Mouse (Mus musculus) embryonic facial prominence, embryonic 10.5 days (tissue): ENCODE results near the gene Sema6b. TPM values are rescaled to one million over a fixed set of nuclear protein-coding genes. Genes with fewer than 3 reads are reported as not detected.

Experiments used
- DNase-seq: peaks from one replicate; pipeline ENCODE4 v3.0.0-alpha.2; 2017; ENCODE audit warnings: low spot score
- H3K27ac ChIP-seq: fragments of 300-500 bp; sonication (generic); replicated peaks from 2 replicates; pipeline ENCODE4 v1.5.1; 2016; ENCODE audit warnings: mild to moderate bottlenecking
- H3K27me3 ChIP-seq: fragments of 300-500 bp; sonication (generic); replicated peaks from 2 replicates; pipeline ENCODE4 v1.6.1; 2016; ENCODE audit warnings: low read depth, mild to moderate bottlenecking; ENCODE audit not compliant: poor library complexity, severe bottlenecking
- H3K36me3 ChIP-seq: fragments of 300-500 bp; sonication (generic); replicated peaks from 2 replicates; pipeline ENCODE4 v1.6.1; 2016; ENCODE audit warnings: mild to moderate bottlenecking, moderate library complexity
- H3K4me1 ChIP-seq: fragments of 300-500 bp; sonication (generic); 2 replicates; pipeline ENCODE4 v1.6.1; 2016
- H3K4me3 ChIP-seq: fragments of 300-500 bp; sonication (generic); 2 replicates; pipeline ENCODE4 v1.5.1; 2016; ENCODE audit warnings: mild to moderate bottlenecking, moderate library complexity
- H3K9me3 ChIP-seq: fragments of 300-500 bp; sonication (generic); 2 replicates; pipeline ENCODE4 v1.6.1; 2016; ENCODE audit warnings: mild to moderate bottlenecking
- WGBS: fragments of 180-500 bp; shearing (Covaris S2); methylation state at CpG from one replicate; pipeline ENCODE4 v1.1.7; 2016; 5-methylcytosine and 5-hydroxymethylcytosine counted together
- polyA plus RNA-seq: library from polyadenylated mRNA; unstranded; fragments of >200 nt; fragmentation: Nextera tagmentation; extraction: Ambion mirVana; gene quantifications from 2 replicates; pipeline ENCODE4 v1.2.1, GENCODE M21; 2016

Sema6b gene
- polyA plus RNA-seq, 1 experiment from 2014 or later: 1.0 TPM

DNA sequence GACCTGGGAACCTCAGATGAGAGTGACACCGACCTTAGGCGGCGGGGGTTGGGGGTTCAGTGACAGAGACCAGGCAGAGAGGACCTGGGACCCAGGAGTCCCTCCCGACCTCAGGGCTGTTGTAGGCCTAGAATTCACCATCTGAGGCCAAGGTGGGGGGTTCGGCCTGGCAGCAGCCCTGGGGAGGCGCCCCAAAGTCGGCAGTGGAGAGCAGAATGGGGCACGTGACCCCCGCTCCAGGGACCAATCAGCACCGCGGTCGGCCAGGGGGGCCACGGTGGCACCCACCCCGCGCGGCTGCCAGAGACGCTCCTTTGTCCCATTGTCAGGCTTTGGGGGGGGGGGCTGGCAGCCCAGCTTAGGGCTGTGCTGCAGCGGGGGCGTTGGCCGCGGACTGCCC, 788 bp downstream of the Sema6b start:
- H3K9me3 ChIP-seq: no peaks in the 10 kb centered on the region
- H3K36me3 ChIP-seq: no peaks in the 10 kb centered on the region
- no peak for DNase-seq
- H3K4me1 ChIP-seq: peaks cover 69% of the 10 kb centered on the region
- peak overlapping the region; percentile 69; the same call in 1 of the 2 replicates for H3K27ac ChIP-seq
- WGBS: 5% methylated on average over 21 of the region's 21 CpGs
- H3K4me3 ChIP-seq: peak overlapping the region; percentile 83
- H3K27me3 ChIP-seq: peaks cover 95% of the 10 kb centered on the region

DNA sequence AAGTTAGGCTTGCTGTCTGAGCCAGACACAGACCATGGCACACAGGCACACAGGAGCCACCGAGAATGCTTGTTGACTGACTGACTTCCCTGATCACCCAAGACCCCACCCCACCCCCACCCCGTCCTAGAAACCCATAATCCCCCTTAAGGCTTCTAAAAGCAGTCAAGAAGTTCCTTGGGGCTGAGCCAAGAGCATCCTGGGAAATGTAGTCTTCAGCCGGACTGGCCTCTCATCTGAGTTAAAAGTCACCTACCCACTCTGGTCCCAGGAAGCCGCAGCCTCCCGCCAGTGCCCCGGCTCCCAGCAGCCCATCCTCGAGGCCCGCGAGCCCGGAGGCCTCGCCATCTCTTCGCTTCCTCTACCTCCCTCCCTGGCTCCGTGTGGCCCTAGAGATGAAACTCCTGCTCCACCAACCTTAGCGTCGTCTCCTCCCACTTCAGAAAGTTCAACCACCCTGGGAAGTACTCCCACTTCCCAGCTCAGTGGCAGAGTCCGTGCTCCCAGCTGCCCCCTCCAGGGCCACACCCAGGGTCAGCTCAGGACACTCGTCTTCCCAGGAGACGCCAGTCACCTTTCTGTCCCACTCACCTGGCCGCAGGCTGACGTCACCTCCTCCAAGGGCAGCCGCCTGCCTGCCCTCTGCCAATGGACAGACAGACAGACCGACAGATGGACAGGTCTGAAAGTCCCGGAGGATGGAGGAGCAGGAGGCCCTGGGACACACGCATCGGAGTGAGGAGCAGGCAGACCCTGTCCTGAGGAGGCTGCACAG, 2.1 kb downstream of the Sema6b start:
- WGBS: 13% methylated on average over 25 of the region's 25 CpGs
- no peaks in the 10 kb centered on the region for H3K9me3 ChIP-seq
- H3K27ac ChIP-seq: no peak overlapping the region; the same call in 1 of the 2 replicates
- no peak for DNase-seq
- H3K4me1 ChIP-seq: peaks cover 82% of the 10 kb centered on the region
- no peaks in the 10 kb centered on the region for H3K36me3 ChIP-seq
- H3K4me3 ChIP-seq: peak overlapping the region; percentile 83
- H3K27me3 ChIP-seq: peaks cover 82% of the 10 kb centered on the region

DNA sequence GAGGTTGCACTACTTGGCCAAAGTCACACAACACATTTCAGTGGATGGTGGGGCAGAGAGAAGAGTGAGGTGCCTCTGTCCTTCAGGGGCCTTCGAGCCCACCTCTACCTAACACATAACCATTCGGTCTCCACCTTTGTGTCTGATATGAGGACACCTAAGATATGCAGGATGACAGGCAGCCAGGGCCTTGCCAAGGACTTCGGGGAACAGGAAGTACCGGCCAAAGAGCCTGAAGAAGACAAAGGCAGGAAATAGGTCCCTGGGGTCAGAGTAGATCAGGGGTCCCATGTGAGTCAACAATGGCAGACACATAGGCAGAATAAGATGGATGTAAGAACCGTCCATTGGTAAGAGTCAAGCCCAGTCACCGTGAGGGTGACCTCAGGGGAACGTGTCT, 3.6 kb downstream of the Sema6b start:
- Histone ChIP-seq H3K9me3 (no peaks in the 10 kb centered on the region; the same call in 1 of the 2 replicates), H3K27ac (no peak overlapping the region), H3K4me1 (peaks cover 71% of the 10 kb centered on the region), H3K27me3 (peaks cover 67% of the 10 kb centered on the region), H3K4me3 (no peak overlapping the region), H3K36me3 (no peaks in the 10 kb centered on the region)
- no peak for DNase-seq
- 87% methylated on average over 7 of the region's 7 CpGs for WGBS

DNA sequence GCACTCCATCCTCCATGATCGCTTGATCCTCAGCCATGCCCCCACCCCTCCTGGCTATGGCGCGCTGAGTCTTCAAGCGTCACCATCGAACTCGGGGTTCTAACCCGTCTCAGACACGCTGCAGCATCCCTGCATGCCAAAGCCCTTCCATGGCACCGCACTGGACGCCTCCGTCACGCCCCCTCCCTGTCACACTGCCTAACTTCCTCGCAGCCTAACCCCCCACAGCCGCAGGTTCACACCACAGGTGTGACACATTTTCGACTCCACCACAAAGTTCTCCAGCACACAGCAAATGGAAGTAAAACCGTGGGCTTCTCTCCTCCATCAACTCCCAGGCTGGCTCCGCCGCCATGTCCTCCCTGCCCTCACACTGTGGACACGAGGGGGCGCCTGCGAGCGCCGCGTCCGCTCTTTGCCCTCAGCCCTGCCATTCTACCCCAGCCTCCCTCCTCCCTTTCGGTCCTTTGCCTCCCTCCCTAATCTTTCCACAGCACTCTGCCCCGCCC, 5.6 kb downstream of the Sema6b start:
- H3K4me1 ChIP-seq: peaks cover 53% of the 10 kb centered on the region
- peaks cover 7% of the 10 kb centered on the region for H3K36me3 ChIP-seq
- peak overlapping the region; percentile 55; the same call in 1 of the 2 replicates for H3K27ac ChIP-seq
- peak overlapping the region; percentile 54 for H3K4me3 ChIP-seq
- peaks cover 11% of the 10 kb centered on the region; the same call in 1 of the 2 replicates for H3K9me3 ChIP-seq
- 2% methylated on average over 27 of the region's 27 CpGs for WGBS
- H3K27me3 ChIP-seq: peaks cover 47% of the 10 kb centered on the region
- DNase-seq: peak; percentile 77

DNA sequence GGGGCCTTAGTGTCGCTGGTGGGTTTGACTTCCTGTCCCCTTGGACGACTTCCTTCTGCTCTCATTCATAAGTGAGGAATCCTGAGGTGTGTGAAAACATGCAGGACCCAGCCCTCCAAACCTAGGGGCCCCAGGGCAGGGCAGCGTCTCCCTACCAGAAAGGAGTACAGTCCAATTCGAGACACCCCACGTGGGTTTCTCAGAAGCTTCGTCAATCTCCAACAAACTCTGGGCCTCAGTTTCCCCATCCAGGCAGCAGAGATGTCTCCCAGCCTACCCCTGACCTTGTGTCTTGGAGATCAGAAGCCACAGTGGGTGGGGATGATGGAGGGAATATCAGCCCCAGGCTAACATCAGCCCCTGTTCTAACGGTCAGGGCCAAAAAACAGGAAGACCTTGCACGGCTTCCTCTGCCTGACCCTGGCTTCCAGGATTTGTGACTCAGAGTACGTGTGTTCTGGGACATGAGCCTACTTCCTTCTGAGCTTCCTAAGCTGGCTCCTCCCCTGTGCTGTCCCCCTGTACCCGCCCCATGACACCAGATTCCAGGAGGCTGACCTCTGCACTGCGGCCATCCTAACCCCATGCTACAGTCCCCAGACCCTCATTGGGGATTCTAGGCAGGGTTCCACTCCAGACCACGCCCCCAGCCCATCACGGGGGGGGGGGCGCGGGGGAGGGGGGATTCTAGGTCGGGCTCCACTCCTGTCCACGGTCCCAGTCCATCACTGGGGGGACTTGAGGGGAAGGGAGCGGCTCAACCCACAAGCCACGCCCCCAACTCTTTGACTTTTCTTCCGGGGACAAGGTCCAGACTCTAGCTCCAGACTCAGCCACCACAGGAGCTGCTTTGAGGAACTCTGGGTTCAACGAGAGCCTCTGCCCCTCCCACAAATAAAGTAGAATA, 6.4 kb downstream of the Sema6b start:
- H3K4me3 ChIP-seq: peak overlapping the region; percentile 54
- H3K9me3 ChIP-seq: peaks cover 11% of the 10 kb centered on the region; the same call in 1 of the 2 replicates
- DNase-seq: peak; percentile 63
- peaks cover 39% of the 10 kb centered on the region for H3K27me3 ChIP-seq
- peak overlapping the region; percentile 55; the same call in 1 of the 2 replicates for H3K27ac ChIP-seq
- H3K4me1 ChIP-seq: peaks cover 48% of the 10 kb centered on the region
- H3K36me3 ChIP-seq: peaks cover 11% of the 10 kb centered on the region
- 14% methylated on average over 21 of the region's 21 CpGs for WGBS

DNA sequence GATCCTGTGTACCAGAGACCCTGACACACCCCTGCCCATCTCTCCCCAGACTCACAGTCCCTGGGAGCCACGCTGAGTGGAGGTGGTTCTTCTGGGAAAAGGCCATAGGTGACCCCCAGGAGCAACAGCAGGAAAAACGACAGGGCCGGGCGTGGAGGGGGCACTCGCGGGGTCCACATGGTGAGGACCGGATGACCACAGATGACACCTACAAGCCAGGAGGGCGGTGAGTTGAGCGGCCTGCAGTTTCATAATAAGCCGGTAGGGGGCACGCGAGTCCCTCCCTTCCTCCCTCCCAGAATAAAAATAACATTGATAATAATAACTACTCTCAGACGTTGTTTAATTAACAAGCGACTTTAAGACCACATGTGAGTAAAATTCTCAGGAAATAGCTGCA, 7.5 kb downstream of the Sema6b start:
- Histone ChIP-seq H3K9me3 (peaks cover 11% of the 10 kb centered on the region; the same call in 1 of the 2 replicates), H3K4me3 (no peak overlapping the region), H3K36me3 (peaks cover 11% of the 10 kb centered on the region), H3K27me3 (peaks cover 32% of the 10 kb centered on the region), H3K4me1 (peaks cover 39% of the 10 kb centered on the region), H3K27ac (no peak overlapping the region)
- peak; percentile 72 for DNase-seq
- 5% methylated on average over 14 of the region's 14 CpGs for WGBS

DNA sequence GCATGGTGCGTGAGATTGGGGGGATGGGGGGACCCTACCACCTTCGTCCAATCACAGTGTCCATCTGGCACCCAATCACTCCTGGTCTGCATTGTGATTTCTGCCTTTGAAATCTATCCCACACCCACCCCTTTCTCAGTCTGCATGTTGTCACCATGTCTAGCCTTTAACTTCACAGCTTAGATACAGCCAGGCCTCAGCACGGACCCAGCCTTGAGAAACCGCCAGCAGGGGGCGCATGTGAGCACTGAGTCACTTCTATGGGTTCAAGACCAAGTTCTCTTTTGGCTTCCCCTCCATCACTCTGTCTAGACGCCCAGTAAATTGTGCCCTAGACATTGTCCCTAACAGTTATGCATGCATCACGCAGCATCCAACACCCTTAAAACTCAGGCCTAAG, 8.3 kb downstream of the Sema6b start:
- Histone ChIP-seq H3K9me3 (peaks cover 11% of the 10 kb centered on the region; the same call in 1 of the 2 replicates), H3K27ac (no peak overlapping the region), H3K27me3 (peaks cover 23% of the 10 kb centered on the region), H3K4me3 (no peak overlapping the region), H3K36me3 (peaks cover 11% of the 10 kb centered on the region), H3K4me1 (peaks cover 33% of the 10 kb centered on the region)
- 43% methylated on average over 7 of the region's 7 CpGs for WGBS
- peak; percentile 70 for DNase-seq

DNA sequence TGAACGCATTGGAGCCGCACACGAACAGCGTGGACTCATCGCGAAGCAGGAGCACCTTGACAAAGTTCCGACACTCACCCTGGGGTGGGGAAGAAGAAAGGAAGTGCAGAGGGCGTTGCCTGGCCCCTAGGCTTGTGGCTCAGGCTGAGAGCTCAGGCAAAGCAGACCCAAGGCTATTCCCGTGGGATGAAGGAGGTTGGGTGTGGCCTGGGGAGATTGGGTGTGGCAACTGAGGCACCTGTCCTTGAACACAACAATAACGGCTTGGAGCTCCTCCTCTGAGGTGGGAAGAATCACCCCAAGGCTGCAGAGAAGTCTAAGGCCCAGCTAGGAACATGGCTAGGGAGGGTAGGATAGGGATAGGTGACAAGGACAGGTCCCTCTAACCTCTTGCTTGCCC, 9.0 kb downstream of the Sema6b start:
- Histone ChIP-seq H3K27ac (no peak overlapping the region), H3K4me1 (peaks cover 33% of the 10 kb centered on the region)
- no peak for DNase-seq

DNA sequence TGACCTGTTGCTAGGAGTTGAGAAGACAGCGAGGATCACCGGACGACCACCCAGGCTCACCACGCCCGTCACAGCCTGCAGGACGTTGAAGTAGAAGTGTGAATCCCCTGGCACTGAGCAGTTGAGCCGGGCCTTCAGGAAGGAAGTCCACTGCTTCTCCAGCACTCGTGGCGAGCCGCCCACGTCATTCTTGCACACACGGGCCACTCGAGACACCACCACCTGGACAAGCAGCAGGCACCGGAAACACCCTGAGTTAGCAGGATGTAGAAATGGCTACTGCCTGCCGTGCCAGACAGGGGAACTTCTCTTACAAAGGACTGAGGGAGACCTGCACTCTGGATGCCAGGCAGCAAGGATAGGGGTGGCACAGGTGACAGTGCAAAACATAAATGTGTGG, 11.9 kb downstream of the Sema6b start:
- peaks cover 15% of the 10 kb centered on the region for H3K4me1 ChIP-seq
- no peak overlapping the region for H3K4me3 ChIP-seq
- peaks cover 12% of the 10 kb centered on the region; the same call in 1 of the 2 replicates for H3K9me3 ChIP-seq
- no peak for DNase-seq
- peaks cover 11% of the 10 kb centered on the region for H3K36me3 ChIP-seq
- WGBS: 88% methylated on average over 15 of the region's 15 CpGs
- H3K27ac ChIP-seq: no peak overlapping the region
- peaks cover 35% of the 10 kb centered on the region for H3K27me3 ChIP-seq

More for the DNA sequence above, 9.0 kb downstream of the Sema6b start:
- Histone ChIP-seq H3K4me3 (no peak overlapping the region), H3K36me3 (peaks cover 11% of the 10 kb centered on the region), H3K9me3 (peaks cover 11% of the 10 kb centered on the region; the same call in 1 of the 2 replicates), H3K27me3 (peaks cover 21% of the 10 kb centered on the region)
- WGBS: 92% methylated on average over 10 of the region's 10 CpGs

DNA sequence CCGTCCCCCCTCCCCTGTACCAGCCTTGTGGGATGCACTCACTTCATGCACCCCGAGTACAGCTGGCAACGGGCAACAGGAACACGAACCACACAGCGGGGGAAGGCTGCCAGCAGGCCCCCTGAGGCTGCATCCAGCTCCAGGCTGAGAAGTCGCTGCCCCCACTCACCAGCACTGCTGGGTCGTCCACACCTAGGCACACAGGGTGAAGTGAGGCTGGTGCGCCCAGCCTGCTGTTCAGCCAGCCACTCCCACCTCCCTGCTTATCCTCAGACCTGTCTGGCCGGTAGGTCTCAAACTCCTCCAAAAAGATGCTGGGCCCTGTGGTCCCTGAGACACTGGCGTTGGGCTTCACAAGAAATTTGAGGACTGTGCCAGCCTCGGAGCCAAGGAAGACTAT, 14.0 kb downstream of the Sema6b start:
- no peak for DNase-seq
- H3K4me3 ChIP-seq: no peak overlapping the region
- H3K27me3 ChIP-seq: peaks cover 55% of the 10 kb centered on the region
- peaks cover 10% of the 10 kb centered on the region for H3K36me3 ChIP-seq
- H3K27ac ChIP-seq: no peak overlapping the region
- H3K9me3 ChIP-seq: peaks cover 23% of the 10 kb centered on the region
- H3K4me1 ChIP-seq: peaks cover 11% of the 10 kb centered on the region
- 65% methylated on average over 11 of the region's 11 CpGs for WGBS

DNA sequence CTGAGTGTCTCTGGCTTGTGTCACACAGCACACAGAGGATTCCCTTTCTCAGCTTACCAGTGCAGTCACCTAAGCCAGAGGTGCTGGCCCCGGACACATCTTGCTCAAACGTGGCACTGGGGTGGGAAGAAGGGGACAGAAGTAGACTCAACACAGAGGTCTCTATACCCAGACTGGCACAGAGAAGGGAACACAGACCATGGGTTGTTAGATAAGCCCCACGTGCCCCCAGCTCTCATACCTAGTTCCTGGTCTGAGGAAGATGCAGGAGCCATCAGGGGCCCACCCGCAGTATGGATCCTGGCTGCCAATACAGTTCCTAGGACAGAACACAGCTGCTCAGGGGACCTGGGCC, 14.9 kb downstream of the Sema6b start:
- peaks cover 65% of the 10 kb centered on the region for H3K27me3 ChIP-seq
- DNase-seq: no peak

More for the DNA sequence above, 14.9 kb downstream of the Sema6b start:
- WGBS: 90% methylated on average over 4 of the region's 4 CpGs
- H3K36me3 ChIP-seq: 0 out of 2 replicates have a peak, but pooled peaks cover 3% of the 10 kb centered on the region
- H3K4me3 ChIP-seq: no peak overlapping the region; the same call in 1 of the 2 replicates
- no peak overlapping the region for H3K27ac ChIP-seq
- peaks cover 16% of the 10 kb centered on the region for H3K9me3 ChIP-seq
- peaks cover 15% of the 10 kb centered on the region for H3K4me1 ChIP-seq
